Mouse (Mus musculus) CH12.LX (cell line): Measurements from ENCODE around the gene Slc30a6. TPM values are rescaled to one million over a fixed set of nuclear protein-coding genes. Genes with fewer than 3 reads are reported as not detected.
A peak's percentile ranks its signal among the peaks of the same experiment; 100 is the strongest.

Experiments
- DNase-seq: peaks from one replicate; pipeline ENCODE4 v3.0.0-alpha.2; 2013; ENCODE audit errors: extremely low read depth
- H3K27ac ChIP-seq: 2 replicates; pipeline ENCODE4 v1.5.1; 2012; ENCODE audit warnings: low read depth, mild to moderate bottlenecking, control low read depth, moderate library complexity; ENCODE audit not compliant: insufficient read depth
- H3K27me3 ChIP-seq: replicated peaks from 2 replicates; pipeline ENCODE3; 2012; ENCODE audit warnings: inconsistent platforms
- H3K36me3 ChIP-seq, 2 experiments: replicated peaks in 1 of 2; 2 replicates each; pipeline versions ENCODE3 to v1.6.1; 2012; ENCODE audit warnings: inconsistent platforms in 1 of 2, low read length in 1 of 2, mild to moderate bottlenecking in 1 of 2, mixed read lengths in 1 of 2, moderate library complexity in 1 of 2; ENCODE audit not compliant: control insufficient read depth in 1 of 2, insufficient read depth in 1 of 2
- H3K4me1 ChIP-seq, 2 experiments: 2 replicates each; pipeline ENCODE4 v1.6.1; 2012; ENCODE audit warnings: inconsistent platforms in 1 of 2, moderate library complexity in 1 of 2; ENCODE audit not compliant: insufficient read depth in 2 of 2, control insufficient read depth in 1 of 2
- H3K4me2 ChIP-seq: 2 replicates; pipeline ENCODE4 v1.6.1; 2012; ENCODE audit warnings: low read depth, mild to moderate bottlenecking, control low read depth; ENCODE audit not compliant: poor library complexity, insufficient read depth, severe bottlenecking
- H3K4me3 ChIP-seq, 3 experiments: fragments of 150-350 bp in 1 of 3; sonication (generic) in 1 of 3; replicated peaks in 1 of 3; 2 replicates each; pipeline versions ENCODE3 to v1.5.1; 2011 to 2012; ENCODE audit warnings: low read depth in 2 of 3, low read length in 2 of 3, mild to moderate bottlenecking in 2 of 3, moderate library complexity in 2 of 3, control low read depth in 1 of 3, improper control_type of control experiment in 1 of 3, inconsistent platforms in 1 of 3, mixed read lengths in 1 of 3; ENCODE audit not compliant: poor library complexity in 1 of 3
- H3K79me2 ChIP-seq: replicated peaks from 2 replicates; pipeline ENCODE4 v1.6.1; 2012; ENCODE audit warnings: mild to moderate bottlenecking, moderate library complexity; ENCODE audit not compliant: control insufficient read depth, poor library complexity, insufficient read depth, severe bottlenecking; ENCODE audit errors: extremely low read depth
- H3K9ac ChIP-seq: 2 replicates; pipeline ENCODE4 v1.6.1; 2012; ENCODE audit warnings: low read depth, mild to moderate bottlenecking, control low read depth, moderate library complexity; ENCODE audit not compliant: insufficient read depth
- H3K9me3 ChIP-seq: replicated peaks from 2 replicates; pipeline ENCODE3; 2012; ENCODE audit warnings: low read length, inconsistent platforms, mixed read lengths
- BHLHE40 ChIP-seq: IDR thresholded peaks from 2 replicates; pipeline ENCODE4 v1.6.1; 2011; ENCODE audit warnings: mild to moderate bottlenecking, low read depth, low read length, improper control_type of control experiment
- CTCF ChIP-seq, 2 experiments: IDR thresholded peaks in 1 of 2; conservative IDR thresholded peaks in 1 of 2; 2 replicates each; pipeline ENCODE4 v1.5.1; 2011 to 2012; ENCODE audit warnings: low read depth in 2 of 2, low read length in 2 of 2, improper control_type of control experiment in 1 of 2, inconsistent platforms in 1 of 2, mild to moderate bottlenecking in 1 of 2, moderate library complexity in 1 of 2
- E2F4 ChIP-seq: IDR thresholded peaks from 2 replicates; pipeline ENCODE4 v1.6.1; 2011; ENCODE audit warnings: low read depth, low read length, improper control_type of control experiment; ENCODE audit not compliant: insufficient replicate concordance
- ELF1 ChIP-seq: IDR thresholded peaks from 2 replicates; pipeline ENCODE4 v1.6.1; 2014; ENCODE audit warnings: low read depth, mild to moderate bottlenecking, inconsistent platforms, low read length, improper control_type of control experiment
- EP300 ChIP-seq: IDR thresholded peaks from 2 replicates; pipeline ENCODE4 v1.6.1; 2011; ENCODE audit warnings: low read length, improper control_type of control experiment
- IRF4 ChIP-seq: IDR thresholded peaks from 2 replicates; pipeline ENCODE4 v1.6.1; 2014; ENCODE audit warnings: low read depth, mild to moderate bottlenecking, inconsistent platforms, low read length, improper control_type of control experiment
- KAT2A ChIP-seq: IDR thresholded peaks from 2 replicates; pipeline ENCODE4 v1.6.1; 2012; ENCODE audit warnings: low read length, improper control_type of control experiment, inconsistent platforms; ENCODE audit not compliant: insufficient replicate concordance
- MAFK ChIP-seq: IDR thresholded peaks from 2 replicates; pipeline ENCODE4 v1.6.1; 2011; ENCODE audit warnings: low read length, improper control_type of control experiment; ENCODE audit not compliant: insufficient replicate concordance
- MAZ ChIP-seq: IDR thresholded peaks from 2 replicates; pipeline ENCODE4 v1.6.1; 2012; ENCODE audit warnings: low read depth, mild to moderate bottlenecking, inconsistent platforms, low read length, improper control_type of control experiment, moderate library complexity
- MEF2A ChIP-seq: IDR thresholded peaks from 2 replicates; pipeline ENCODE4 v1.6.1; 2014; ENCODE audit warnings: low read depth, mild to moderate bottlenecking, inconsistent platforms, low read length, improper control_type of control experiment, borderline replicate concordance
- MXI1 ChIP-seq: IDR thresholded peaks from 2 replicates; pipeline ENCODE4 v1.6.1; 2011; ENCODE audit warnings: mild to moderate bottlenecking, low read depth, low read length, improper control_type of control experiment
- MYC ChIP-seq: IDR thresholded peaks from 2 replicates; pipeline ENCODE4 v1.6.1; 2011; ENCODE audit warnings: low read depth, mild to moderate bottlenecking, improper control_type of control experiment, low read length
- NELFE ChIP-seq: IDR thresholded peaks from 2 replicates; pipeline ENCODE4 v1.6.1; 2011; ENCODE audit warnings: low read depth, low read length, improper control_type of control experiment
- NRF1 ChIP-seq: IDR thresholded peaks from 2 replicates; pipeline ENCODE4 v1.6.1; 2014; ENCODE audit warnings: low read depth, mild to moderate bottlenecking, inconsistent platforms, low read length, improper control_type of control experiment, moderate library complexity
- PAX5 ChIP-seq: IDR thresholded peaks from 2 replicates; pipeline ENCODE4 v1.6.1; 2012; ENCODE audit warnings: low read length, inconsistent platforms, mixed read lengths
- POLR2AphosphoS2 ChIP-seq: IDR thresholded peaks from 2 replicates; pipeline ENCODE4 v1.6.1; 2011; ENCODE audit warnings: low read depth, low read length, improper control_type of control experiment
- SMC3 ChIP-seq: IDR thresholded peaks from 2 replicates; pipeline ENCODE4 v1.6.1; 2011; ENCODE audit warnings: low read depth, low read length, improper control_type of control experiment
- TBP ChIP-seq: conservative IDR thresholded peaks from 2 replicates; pipeline ENCODE4 v1.6.1; 2011; ENCODE audit warnings: low read depth, low read length, improper control_type of control experiment
- UBTF ChIP-seq: IDR thresholded peaks from 2 replicates; pipeline ENCODE4 v1.6.1; 2012; ENCODE audit warnings: low read depth, mild to moderate bottlenecking, inconsistent platforms, low read length, improper control_type of control experiment, moderate library complexity
- USF2 ChIP-seq: conservative IDR thresholded peaks from 2 replicates; pipeline ENCODE4 v1.6.1; 2011; ENCODE audit warnings: low read depth, low read length, improper control_type of control experiment
- ZC3H11A ChIP-seq: IDR thresholded peaks from 2 replicates; pipeline ENCODE4 v1.6.1; 2012; ENCODE audit warnings: low read depth, mild to moderate bottlenecking, inconsistent platforms, low read length, improper control_type of control experiment
- ZNF384 ChIP-seq: IDR thresholded peaks from 2 replicates; pipeline ENCODE4 v1.6.1; 2012; ENCODE audit warnings: low read depth, low read length, improper control_type of control experiment, inconsistent platforms
- dilution Hi-C: fragments of 300-500 bp; cut with MboI; formaldehyde crosslinking; loops from 2 replicates; pipeline ENCODE4 v1.14.3; 2020; ENCODE audit warnings: low sequenced_read_pairs; ENCODE audit not compliant: extremely low pct_unique_long_range_greater_than_20kb, extremely low pct_ligation_motif_present
- in situ Hi-C: fragments of 300-500 bp; cut with MboI; formaldehyde crosslinking; loops from 3 replicates; pipeline ENCODE4 v1.14.3; 2019; ENCODE audit warnings: low sequenced_read_pairs, low pct_ligation_motif_present, low pct_unique_long_range_greater_than_20kb, mixed read lengths
- polyA plus RNA-seq: library from polyadenylated mRNA; unstranded; fragments of >175 nt; gene quantifications from 2 replicates; pipeline ENCODE4 v1.2.1, GENCODE M21; 2012; ENCODE audit warnings: low read depth; ENCODE audit not compliant: insufficient read length
- total RNA-seq, 2 experiments: library from RNA; depleted of rRNA; stranded (reverse); fragments of 300-350 nt in 1 of 2; fragments of >200 nt in 1 of 2; gene quantifications; 2 replicates each; pipeline ENCODE4 v1.2.3; 2012 to 2014

The Slc30a6 gene
- total and polyA plus RNA-seq, 3 experiments = 16.8 to 27.2 (median 19.7) TPM

DNA sequence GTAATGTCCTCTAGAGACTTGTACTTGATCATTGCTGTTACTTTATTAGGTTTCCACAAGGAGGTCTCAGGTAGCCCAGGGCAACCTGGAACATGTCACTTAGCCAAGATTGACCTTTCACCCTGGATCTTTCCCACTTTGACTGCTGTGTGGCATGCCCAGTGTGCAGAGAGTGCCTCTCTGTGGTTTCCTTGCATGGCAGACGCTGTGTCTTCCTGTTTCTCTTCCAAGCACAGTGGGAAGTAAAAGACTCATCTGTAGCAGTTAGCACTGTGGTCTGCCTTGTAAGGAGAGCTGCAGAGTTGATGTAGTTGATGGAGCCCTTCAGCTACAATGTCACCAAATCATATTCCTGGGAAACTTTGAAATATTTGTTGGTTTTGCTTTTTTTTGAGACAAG lies 19.3 kb downstream of the Slc30a6 start:
- peaks cover 3 to 29% of the 10 kb centered on the region in 2 experiments; a peak in 3 of 4 replicates for H3K4me1 ChIP-seq
- peak; percentile 9 for DNase-seq
- H3K4me2 ChIP-seq = no peak overlapping the region
- no peaks in the 10 kb centered on the region for H3K79me2 ChIP-seq
- no peak overlapping the region for H3K4me3 ChIP-seq
- in situ Hi-C loops (no loop called here), dilution Hi-C loops (no loop called here)
- no peaks in the 10 kb centered on the region for H3K9me3 ChIP-seq
- H3K9ac ChIP-seq = no peak overlapping the region
- peaks cover 53 to 85% of the 10 kb centered on the region in 2 experiments for H3K36me3 ChIP-seq
- H3K27me3 ChIP-seq = no peaks in the 10 kb centered on the region
- H3K27ac ChIP-seq = no peak overlapping the region
- no peak for TF ChIP-seq MAFK
- no peak for TF ChIP-seq NELFE
- no peak for TF ChIP-seq SMC3
- no peak for TF ChIP-seq NRF1
- TF ChIP-seq MYC = no peak
- no peak for TF ChIP-seq IRF4
- TF ChIP-seq TBP = no peak
- no peak for TF ChIP-seq ELF1
- no peak for TF ChIP-seq ZNF384
- TF ChIP-seq MEF2A = no peak
- TF ChIP-seq BHLHE40 = no peak
- TF ChIP-seq KAT2A = no peak
- no peak for TF ChIP-seq EP300
- no peak for TF ChIP-seq MAZ
- no peak for TF ChIP-seq PAX5
- TF ChIP-seq E2F4 = no peak
- TF ChIP-seq ZC3H11A = no peak
- no peak for TF ChIP-seq POLR2AphosphoS2
- no peak for TF ChIP-seq USF2
- no peak for TF ChIP-seq UBTF

DNA sequence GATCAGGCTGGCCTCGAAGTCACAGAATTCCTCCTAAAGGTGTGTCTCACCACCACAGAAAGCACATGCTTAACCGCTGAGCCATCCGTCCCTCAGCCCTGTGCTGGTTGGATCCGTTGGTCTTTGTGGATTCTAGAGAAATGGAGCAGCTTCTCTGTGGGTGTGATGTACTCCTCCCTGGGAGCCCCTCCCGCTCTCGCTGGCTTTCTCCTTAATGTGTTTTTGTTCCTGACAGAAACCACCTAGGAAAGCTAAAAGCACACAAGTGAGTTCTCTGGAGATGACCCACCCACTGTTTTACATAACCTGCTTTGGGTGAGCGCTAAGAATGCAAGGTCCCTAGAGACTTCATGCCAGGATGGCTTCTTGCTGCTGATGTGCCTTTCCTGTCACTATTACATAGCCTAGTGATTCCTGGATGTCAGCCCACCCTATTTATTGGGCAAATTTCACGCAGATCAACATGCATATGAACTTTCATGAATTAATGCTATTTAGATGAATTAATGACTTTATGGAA lies 21.5 kb downstream of the Slc30a6 start:
- Histone ChIP-seq H3K79me2 (no peaks in the 10 kb centered on the region), H3K36me3 (peaks cover 48 to 88% of the 10 kb centered on the region in 2 experiments), H3K4me3 (no peak overlapping the region), H3K27ac (no peak overlapping the region), H3K9me3 (no peaks in the 10 kb centered on the region), H3K27me3 (no peaks in the 10 kb centered on the region), H3K4me2 (no peak overlapping the region), H3K4me1 (peaks cover 3 to 29% of the 10 kb centered on the region in 2 experiments; a peak in 3 of 4 replicates), H3K9ac (no peak overlapping the region)
- peak; percentile 73 for DNase-seq
- no peak for TF ChIP-seq POLR2AphosphoS2
- TF ChIP-seq CTCF (conservative IDR thresholded peaks at IDR 0.05 in 1 of 2, IDR thresholded peaks at IDR 0.05 in 1 of 2; ENCODE audit: low read depth in 2 of 2, low read length in 2 of 2) = no peak
- TF ChIP-seq MXI1 = no peak
- dilution Hi-C loops (no loop called here), in situ Hi-C loops (no loop called here)
